Mouse (Mus musculus): ENCODE measurements around the gene U2af2. TPM values are rescaled to one million over a fixed set of nuclear protein-coding genes. Genes with fewer than 3 reads are reported as not detected.

Gene U2af2
- total RNA-seq, 2 experiments from 2014 or later, result 171 to 180 TPM

GRCm38 (mm10) chr7:5035628-5036027 lies 26.3 kb upstream of the U2af2 start:
- intact Hi-C loops (cut with DNase I), result no loop called here
- DNase-seq (ENCODE audit: low spot score in 2 of 2), result no peak

GRCm38 (mm10) chr7:5036136-5036535 lies 25.8 kb upstream of the U2af2 start:
- DNase-seq (ENCODE audit: low spot score in 2 of 2), result no peak
- intact Hi-C loops (cut with DNase I), result no loop called here

GRCm38 (mm10) chr7:5037026-5037425 lies 24.9 kb upstream of the U2af2 start:
- intact Hi-C loops (cut with DNase I), result no loop called here
- no peak for DNase-seq (ENCODE audit: low spot score in 2 of 2)

- DNase-seq (ENCODE audit: low spot score in 2 of 2), result no peak
- intact Hi-C loops (cut with DNase I), result no loop called here
Measured at GRCm38 (mm10) chr7:5037467-5037866, 24.5 kb upstream of the U2af2 start.

- DNase-seq (ENCODE audit: low spot score in 2 of 2), result peak; percentile 91 to 93
- intact Hi-C loops (cut with DNase I), result no loop called here
Measured at GRCm38 (mm10) chr7:5038109-5038732, 23.7 kb upstream of the U2af2 start, which contains the start of gene Zfp784. TSS of gene Zfp784 (minus strand) at chr7:5038446.

GRCm38 (mm10) chr7:5038940-5039339 lies 23.0 kb upstream of the U2af2 start:
- no peak for DNase-seq (ENCODE audit: low spot score in 2 of 2)
- intact Hi-C loops (cut with DNase I), result no loop called here

- no peak for DNase-seq (ENCODE audit: low spot score in 2 of 2)
- intact Hi-C loops (cut with DNase I), result no loop called here
Measured at GRCm38 (mm10) chr7:5044981-5045380, 17.0 kb upstream of the U2af2 start.

- intact Hi-C loops (cut with DNase I), result no loop called here
- DNase-seq (ENCODE audit: low spot score in 2 of 2), result no peak
Measured at GRCm38 (mm10) chr7:5046112-5046511, 15.8 kb upstream of the U2af2 start.

GRCm38 (mm10) chr7:5047313-5047712 lies 14.6 kb upstream of the U2af2 start:
- intact Hi-C loops (cut with DNase I), result loop anchor here (1.0 kb wide), 1 partner anchor 104 kb away; no protein-coding TSS in a partner anchor
- DNase-seq (ENCODE audit: low spot score in 2 of 2), result no peak

- intact Hi-C loops (cut with DNase I), result loop anchor here (2.0 kb wide), 2 partner anchors 31 to 55 kb away; partner anchors contain the start of genes Ccdc106, Zfp579 and Zfp865
Measured at GRCm38 (mm10) chr7:5051193-5052192, 10.4 kb upstream of the U2af2 start, which contains the start of gene Zfp580. TSS of gene Zfp580 (plus strand) at chr7:5051538.

GRCm38 (mm10) chr7:5052438-5052837 lies 9.5 kb upstream of the U2af2 start:
- DNase-seq (ENCODE audit: low spot score in 2 of 2), result no peak
- intact Hi-C loops (cut with DNase I), result no loop called here

More at GRCm38 (mm10) chr7:5051193-5052192, 10.4 kb upstream of the U2af2 start, which contains the start of gene Zfp580:
- peak; percentile 78 to 82 for DNase-seq (ENCODE audit: low spot score in 2 of 2)

GRCm38 (mm10) chr7:5052931-5053343 lies 9.0 kb upstream of the U2af2 start:
- intact Hi-C loops (cut with DNase I), result no loop called here
- no peak for DNase-seq (ENCODE audit: low spot score in 2 of 2)

GRCm38 (mm10) chr7:5053456-5054179 lies 8.3 kb upstream of the U2af2 start:
- intact Hi-C loops (cut with DNase I), result no loop called here
- peak in 1 of 2 experiments; percentile 55 for DNase-seq (ENCODE audit: low spot score in 2 of 2)

GRCm38 (mm10) chr7:5056651-5057263 lies 5.2 kb upstream of the U2af2 start:
- intact Hi-C loops (cut with DNase I), result no loop called here
- DNase-seq (ENCODE audit: low spot score in 2 of 2), result peak; percentile 64 to 72

GRCm38 (mm10) chr7:5057381-5057780 lies 4.6 kb upstream of the U2af2 start:
- intact Hi-C loops (cut with DNase I), result no loop called here
- no peak for DNase-seq (ENCODE audit: low spot score in 2 of 2)

- DNase-seq (ENCODE audit: low spot score in 2 of 2), result no peak
- intact Hi-C loops (cut with DNase I), result no loop called here
Measured at GRCm38 (mm10) chr7:5057804-5058203, 4.1 kb upstream of the U2af2 start.

GRCm38 (mm10) chr7:5058631-5059030 lies 3.3 kb upstream of the U2af2 start:
- no peak for DNase-seq (ENCODE audit: low spot score in 2 of 2)
- intact Hi-C loops (cut with DNase I), result no loop called here

- intact Hi-C loops (cut with DNase I), result no loop called here
- DNase-seq (ENCODE audit: low spot score in 2 of 2), result no peak
Measured at GRCm38 (mm10) chr7:5059421-5059820, 2.5 kb upstream of the U2af2 start.

GRCm38 (mm10) chr7:5060239-5060731 lies 1.7 kb upstream of the U2af2 start:
- intact Hi-C loops (cut with DNase I), result loop anchor here (10.0 kb wide), 1 partner anchor 925 kb away; the partner anchor contains the start of gene Leng8
- peak; percentile 81 to 85 for DNase-seq (ENCODE audit: low spot score in 2 of 2)
